Mouse (Mus musculus): ENCODE data around the gene Agtpbp1. TPM values are rescaled to one million over a fixed set of nuclear protein-coding genes. Genes with fewer than 3 reads are reported as not detected.

Gene Agtpbp1
- polyA plus RNA-seq, 1 experiment from 2014 or later, result 17.8 TPM

- Histone ChIP-seq H3K4me3 (ENCODE audit: low read length) (no peak overlapping the region), H3K4me1 (replicated peaks; ENCODE audit: control insufficient read depth, insufficient read depth, low read length) (peaks cover 16% of the 10 kb centered on the region; the same call in 1 of the 2 replicates), H3K27me3 (ENCODE audit: control insufficient read depth, insufficient read depth, low read depth, low read length) (no peaks in the 10 kb centered on the region), H3K9ac (ENCODE audit: low read length) (no peak overlapping the region), H3K36me3 (ENCODE audit: control insufficient read depth, insufficient read depth, low read length) (no peaks in the 10 kb centered on the region), H3K27ac (ENCODE audit: low read length) (peak overlapping the region; percentile 68), H3K9me3 (ENCODE audit: control insufficient read depth, low read length) (no peaks in the 10 kb centered on the region), H3K4me2 (ENCODE audit: low read depth, low read length) (no peak overlapping the region)
- WGBS, result 61% methylated on average over 2 of the region's 2 CpGs
- peak; percentile 56; the same call in 1 of the 2 replicates for ATAC-seq (ENCODE audit: low read depth)
Measured at GRCm38 (mm10) chr13:59547091-59547490, 37.9 kb downstream of the Agtpbp1 start.

- no peak overlapping the region for H3K9ac ChIP-seq (ENCODE audit: low read length)
- no peak overlapping the region for H3K27ac ChIP-seq (ENCODE audit: low read length)
- WGBS, result 91% methylated on average over 10 of the region's 10 CpGs
- no peak overlapping the region for H3K4me2 ChIP-seq (ENCODE audit: low read depth, low read length)
- ATAC-seq (ENCODE audit: low read depth), result no peak
- H3K36me3 ChIP-seq (ENCODE audit: control insufficient read depth, insufficient read depth, low read length), result no peaks in the 10 kb centered on the region
- H3K9me3 ChIP-seq (ENCODE audit: control insufficient read depth, low read length), result no peaks in the 10 kb centered on the region
- H3K27me3 ChIP-seq (ENCODE audit: control insufficient read depth, insufficient read depth, low read depth, low read length), result no peaks in the 10 kb centered on the region
- no peak overlapping the region for H3K4me3 ChIP-seq (ENCODE audit: low read length)
- H3K4me1 ChIP-seq (replicated peaks; ENCODE audit: control insufficient read depth, insufficient read depth, low read length), result peaks cover 12% of the 10 kb centered on the region; the same call in 1 of the 2 replicates
Measured at GRCm38 (mm10) chr13:59542411-59542810, 42.6 kb downstream of the Agtpbp1 start.

- Histone ChIP-seq H3K4me3 (ENCODE audit: low read length) (no peak overlapping the region), H3K36me3 (ENCODE audit: control insufficient read depth, insufficient read depth, low read length) (peaks cover 2% of the 10 kb centered on the region; the same call in 1 of the 2 replicates), H3K9ac (ENCODE audit: low read length) (no peak overlapping the region), H3K27ac (ENCODE audit: low read length) (no peak overlapping the region), H3K4me2 (ENCODE audit: low read depth, low read length) (no peak overlapping the region), H3K9me3 (ENCODE audit: control insufficient read depth, low read length) (no peaks in the 10 kb centered on the region), H3K27me3 (ENCODE audit: control insufficient read depth, insufficient read depth, low read depth, low read length) (no peaks in the 10 kb centered on the region), H3K4me1 (replicated peaks; ENCODE audit: control insufficient read depth, insufficient read depth, low read length) (peaks cover 2% of the 10 kb centered on the region; the same call in 1 of the 2 replicates)
- 73% methylated on average over 5 of the region's 5 CpGs for WGBS
- no peak for ATAC-seq (ENCODE audit: low read depth)
Measured at GRCm38 (mm10) chr13:59540030-59540429, 45.0 kb downstream of the Agtpbp1 start.

GRCm38 (mm10) chr13:59538661-59539060 is 46.4 kb downstream of the Agtpbp1 start:
- WGBS, result 77% methylated on average over 5 of the region's 5 CpGs
- no peak overlapping the region for H3K4me2 ChIP-seq (ENCODE audit: low read depth, low read length)
- no peak overlapping the region for H3K9ac ChIP-seq (ENCODE audit: low read length)
- no peak overlapping the region for H3K4me3 ChIP-seq (ENCODE audit: low read length)
- H3K27me3 ChIP-seq (ENCODE audit: control insufficient read depth, insufficient read depth, low read depth, low read length), result no peaks in the 10 kb centered on the region
- H3K36me3 ChIP-seq (ENCODE audit: control insufficient read depth, insufficient read depth, low read length), result peaks cover 2% of the 10 kb centered on the region; the same call in 1 of the 2 replicates
- ATAC-seq (ENCODE audit: low read depth), result no peak
- H3K9me3 ChIP-seq (ENCODE audit: control insufficient read depth, low read length), result no peaks in the 10 kb centered on the region
- H3K4me1 ChIP-seq (replicated peaks; ENCODE audit: control insufficient read depth, insufficient read depth, low read length), result peaks cover 2% of the 10 kb centered on the region; the same call in 1 of the 2 replicates
- no peak overlapping the region for H3K27ac ChIP-seq (ENCODE audit: low read length)

- peaks cover 2% of the 10 kb centered on the region; the same call in 1 of the 2 replicates for H3K4me1 ChIP-seq (replicated peaks; ENCODE audit: control insufficient read depth, insufficient read depth, low read length)
- no peak overlapping the region for H3K4me3 ChIP-seq (ENCODE audit: low read length)
- ATAC-seq (ENCODE audit: low read depth), result no peak
- WGBS, result 56% methylated on average over 2 of the region's 2 CpGs
- H3K9me3 ChIP-seq (ENCODE audit: control insufficient read depth, low read length), result no peaks in the 10 kb centered on the region
- H3K4me2 ChIP-seq (ENCODE audit: low read depth, low read length), result no peak overlapping the region
- H3K36me3 ChIP-seq (ENCODE audit: control insufficient read depth, insufficient read depth, low read length), result peaks cover 6% of the 10 kb centered on the region
- H3K9ac ChIP-seq (ENCODE audit: low read length), result no peak overlapping the region
- no peaks in the 10 kb centered on the region for H3K27me3 ChIP-seq (ENCODE audit: control insufficient read depth, insufficient read depth, low read depth, low read length)
- H3K27ac ChIP-seq (ENCODE audit: low read length), result no peak overlapping the region
Measured at GRCm38 (mm10) chr13:59536631-59537030, 48.4 kb downstream of the Agtpbp1 start.

GRCm38 (mm10) chr13:59535746-59536145 is 49.3 kb downstream of the Agtpbp1 start:
- Histone ChIP-seq H3K27me3 (ENCODE audit: control insufficient read depth, insufficient read depth, low read depth, low read length) (no peaks in the 10 kb centered on the region), H3K9ac (ENCODE audit: low read length) (no peak overlapping the region), H3K9me3 (ENCODE audit: control insufficient read depth, low read length) (no peaks in the 10 kb centered on the region), H3K36me3 (ENCODE audit: control insufficient read depth, insufficient read depth, low read length) (peaks cover 6% of the 10 kb centered on the region), H3K4me1 (replicated peaks; ENCODE audit: control insufficient read depth, insufficient read depth, low read length) (peaks cover 2% of the 10 kb centered on the region; the same call in 1 of the 2 replicates), H3K27ac (ENCODE audit: low read length) (no peak overlapping the region), H3K4me3 (ENCODE audit: low read length) (no peak overlapping the region), H3K4me2 (ENCODE audit: low read depth, low read length) (no peak overlapping the region)
- ATAC-seq (ENCODE audit: low read depth), result no peak
- WGBS, result 84% methylated on average over 6 of the region's 6 CpGs

- Histone ChIP-seq H3K9me3 (ENCODE audit: control insufficient read depth, low read length) (no peaks in the 10 kb centered on the region), H3K4me3 (ENCODE audit: low read length) (no peak overlapping the region), H3K27ac (ENCODE audit: low read length) (no peak overlapping the region), H3K36me3 (ENCODE audit: control insufficient read depth, insufficient read depth, low read length) (peaks cover 9% of the 10 kb centered on the region), H3K4me1 (replicated peaks; ENCODE audit: control insufficient read depth, insufficient read depth, low read length) (peaks cover 2% of the 10 kb centered on the region; the same call in 1 of the 2 replicates), H3K4me2 (ENCODE audit: low read depth, low read length) (no peak overlapping the region), H3K27me3 (ENCODE audit: control insufficient read depth, insufficient read depth, low read depth, low read length) (no peaks in the 10 kb centered on the region), H3K9ac (ENCODE audit: low read length) (no peak overlapping the region)
- no peak for ATAC-seq (ENCODE audit: low read depth)
- WGBS, result 65% methylated on average over 4 of the region's 4 CpGs
Measured at GRCm38 (mm10) chr13:59534301-59534700, 50.7 kb downstream of the Agtpbp1 start.

GRCm38 (mm10) chr13:59533331-59533730 is 51.7 kb downstream of the Agtpbp1 start:
- Histone ChIP-seq H3K9ac (ENCODE audit: low read length) (no peak overlapping the region), H3K27me3 (ENCODE audit: control insufficient read depth, insufficient read depth, low read depth, low read length) (no peaks in the 10 kb centered on the region), H3K4me3 (ENCODE audit: low read length) (no peak overlapping the region), H3K4me1 (replicated peaks; ENCODE audit: control insufficient read depth, insufficient read depth, low read length) (no peaks in the 10 kb centered on the region), H3K27ac (ENCODE audit: low read length) (no peak overlapping the region), H3K9me3 (ENCODE audit: control insufficient read depth, low read length) (no peaks in the 10 kb centered on the region), H3K36me3 (ENCODE audit: control insufficient read depth, insufficient read depth, low read length) (peaks cover 9% of the 10 kb centered on the region), H3K4me2 (ENCODE audit: low read depth, low read length) (no peak overlapping the region)
- WGBS, result 68% methylated on average over 6 of the region's 6 CpGs
- no peak for ATAC-seq (ENCODE audit: low read depth)

GRCm38 (mm10) chr13:59531203-59531602 is 53.8 kb downstream of the Agtpbp1 start:
- Histone ChIP-seq H3K27me3 (ENCODE audit: control insufficient read depth, insufficient read depth, low read depth, low read length) (no peaks in the 10 kb centered on the region), H3K9me3 (ENCODE audit: control insufficient read depth, low read length) (no peaks in the 10 kb centered on the region), H3K4me3 (ENCODE audit: low read length) (no peak overlapping the region), H3K9ac (ENCODE audit: low read length) (no peak overlapping the region), H3K27ac (ENCODE audit: low read length) (no peak overlapping the region), H3K4me2 (ENCODE audit: low read depth, low read length) (no peak overlapping the region), H3K4me1 (replicated peaks; ENCODE audit: control insufficient read depth, insufficient read depth, low read length) (no peaks in the 10 kb centered on the region), H3K36me3 (ENCODE audit: control insufficient read depth, insufficient read depth, low read length) (peaks cover 15% of the 10 kb centered on the region)
- WGBS, result 69% methylated on average over 2 of the region's 2 CpGs
- ATAC-seq (ENCODE audit: low read depth), result no peak

GRCm38 (mm10) chr13:59530491-59530890 is 54.5 kb downstream of the Agtpbp1 start:
- no peak overlapping the region for H3K4me3 ChIP-seq (ENCODE audit: low read length)
- H3K27me3 ChIP-seq (ENCODE audit: control insufficient read depth, insufficient read depth, low read depth, low read length), result no peaks in the 10 kb centered on the region
- no peak for ATAC-seq (ENCODE audit: low read depth)
- no peaks in the 10 kb centered on the region for H3K9me3 ChIP-seq (ENCODE audit: control insufficient read depth, low read length)
- WGBS, result 87% methylated on average over 8 of the region's 8 CpGs
- no peaks in the 10 kb centered on the region for H3K4me1 ChIP-seq (replicated peaks; ENCODE audit: control insufficient read depth, insufficient read depth, low read length)
- H3K36me3 ChIP-seq (ENCODE audit: control insufficient read depth, insufficient read depth, low read length), result peaks cover 15% of the 10 kb centered on the region
- H3K4me2 ChIP-seq (ENCODE audit: low read depth, low read length), result no peak overlapping the region
- H3K27ac ChIP-seq (ENCODE audit: low read length), result no peak overlapping the region
- H3K9ac ChIP-seq (ENCODE audit: low read length), result no peak overlapping the region

Data from lung, embryonic 16.5 days (tissue).